Mouse (Mus musculus) layer of hippocampus, adult 11-12 months (tissue): ENCODE data around the gene Slc34a1.

Experiments used
- DNase-seq: peaks from one replicate; pipeline ENCODE4 v3.0.0; 2022; ENCODE audit warnings: low spot score

Slc34a1 gene

GRCm38 (mm10) chr13:55444286-55444936 is 46.4 kb downstream of the Slc34a1 start:
- no peak for DNase-seq

DNA sequence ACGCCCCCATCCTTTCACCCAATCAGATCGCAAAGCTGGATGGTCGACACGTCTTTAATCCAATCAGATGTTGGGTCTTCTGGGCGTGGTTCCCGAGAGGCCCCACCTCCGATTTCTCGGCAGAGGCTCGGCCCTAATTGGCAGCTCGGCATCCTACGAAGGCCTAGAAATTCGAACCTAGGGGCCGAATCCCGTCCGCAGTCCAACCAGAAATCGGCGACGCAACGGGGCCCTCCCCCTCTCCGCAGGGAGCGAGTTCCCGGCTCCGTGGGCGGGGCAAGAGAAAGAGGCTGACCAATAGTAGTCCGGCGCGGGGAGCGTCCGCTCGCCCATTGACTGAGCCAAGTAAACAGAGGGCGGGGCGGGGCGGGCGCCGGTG is 46.9 kb downstream of the Slc34a1 start, which contains the start of gene Grk6:
TSS of gene Grk6 (plus strand) at position 136 of the 379 bp plus-strand sequence.
- peak; percentile 100 for DNase-seq

- no peak for DNase-seq
These were observed 47.5 kb downstream of the Slc34a1 start for GRCm38 (mm10) chr13:55445361-55446091.

GRCm38 (mm10) chr13:55446483-55447105 is 48.6 kb downstream of the Slc34a1 start:
- DNase-seq: no peak

DNA sequence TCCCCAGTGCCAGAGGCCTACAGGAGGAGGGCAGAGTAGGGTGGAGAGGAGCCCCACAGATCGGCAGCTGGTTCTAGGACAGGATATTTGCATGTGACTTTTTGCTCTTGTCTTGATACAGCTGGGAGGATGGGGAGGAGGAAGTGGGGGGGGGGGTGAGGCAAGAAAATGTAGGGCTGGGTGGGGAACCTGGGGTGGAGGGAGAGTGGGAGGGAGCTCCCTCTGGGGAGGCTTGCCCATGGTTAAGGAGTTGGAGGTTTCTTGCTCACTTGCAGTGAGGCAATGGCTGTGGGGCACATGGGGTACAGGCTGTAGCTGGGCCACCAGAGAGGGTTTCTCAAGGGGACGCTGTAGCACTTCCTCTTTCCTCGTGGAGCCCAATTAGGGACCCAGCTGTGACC is 49.6 kb downstream of the Slc34a1 start:
- DNase-seq: no peak

DNA sequence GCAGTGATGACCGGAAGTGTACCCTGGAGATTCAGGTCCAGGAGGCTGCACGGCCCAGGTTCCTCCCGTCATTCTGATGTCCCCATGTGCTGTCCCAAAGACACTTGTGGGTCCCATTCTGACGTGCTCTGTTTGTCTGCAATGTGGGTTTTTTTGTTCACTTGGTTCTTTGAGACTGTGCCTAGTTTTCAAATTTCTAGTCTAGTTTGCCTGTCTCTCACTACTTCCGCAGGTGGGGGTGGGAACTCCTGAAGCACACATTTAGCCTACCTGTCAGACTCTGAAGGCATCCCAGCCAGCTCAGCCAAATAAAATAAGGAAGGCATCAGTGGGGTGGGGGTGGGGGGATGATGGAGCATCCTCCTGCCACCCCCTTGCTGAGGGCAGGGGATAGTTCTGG is 50.1 kb downstream of the Slc34a1 start:
- no peak for DNase-seq

DNA sequence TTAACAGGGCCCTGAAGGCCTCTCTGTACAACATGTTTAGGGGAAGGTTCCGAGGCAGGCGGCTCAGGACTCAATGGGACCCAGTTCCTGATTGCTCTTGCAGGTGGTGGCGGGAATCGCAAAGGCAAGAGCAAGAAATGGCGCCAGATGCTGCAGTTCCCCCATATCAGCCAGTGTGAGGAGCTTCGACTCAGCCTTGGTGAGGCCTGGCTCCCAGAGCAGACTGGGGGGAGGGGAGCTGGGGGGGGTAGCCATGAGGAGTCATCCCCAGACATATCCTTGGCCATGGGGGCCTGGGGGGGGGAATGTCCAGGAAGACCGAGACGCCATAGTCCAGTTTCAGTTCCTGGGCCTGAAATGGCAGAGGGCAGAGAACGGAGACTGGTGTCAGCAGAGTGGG is 51.2 kb downstream of the Slc34a1 start:
- no peak for DNase-seq

DNA sequence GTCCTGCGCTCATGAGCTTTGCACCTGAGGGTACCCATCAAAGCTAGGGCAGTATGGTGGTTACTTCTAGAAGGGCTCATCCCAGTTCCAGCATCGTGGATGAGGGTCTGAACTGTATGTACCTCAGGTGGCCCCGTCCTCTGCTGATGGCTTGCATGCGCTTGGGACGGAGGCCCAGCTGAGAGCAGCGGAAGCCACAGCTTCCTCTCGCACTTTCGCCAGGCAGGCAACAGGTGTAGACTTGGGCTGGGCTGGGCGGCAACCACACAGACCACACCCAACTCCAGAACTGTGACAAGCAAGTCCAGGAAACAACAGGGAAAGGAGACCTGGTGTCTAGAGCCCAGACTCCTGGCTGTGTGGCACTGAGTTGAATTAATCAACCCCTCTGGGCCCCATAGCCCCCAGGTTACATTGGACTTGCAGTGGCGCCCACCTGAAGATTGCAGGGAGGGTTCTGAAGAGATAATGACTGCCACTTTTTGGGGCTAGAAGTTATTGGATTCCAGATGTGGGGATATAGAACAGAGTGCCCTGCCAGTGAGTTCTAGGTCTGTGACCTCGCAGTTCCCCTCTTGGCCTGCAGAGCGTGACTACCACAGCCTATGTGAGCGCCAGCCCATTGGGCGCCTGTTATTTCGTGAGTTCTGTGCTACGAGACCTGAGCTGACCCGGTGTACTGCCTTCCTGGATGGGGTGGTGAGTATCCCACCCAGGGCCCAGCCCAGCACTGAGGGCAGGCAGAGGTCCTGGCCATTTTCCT is 51.9 kb downstream of the Slc34a1 start:
- no peak for DNase-seq

GRCm38 (mm10) chr13:55450511-55450980 is 52.6 kb downstream of the Slc34a1 start:
- DNase-seq: peak; percentile 58

DNA sequence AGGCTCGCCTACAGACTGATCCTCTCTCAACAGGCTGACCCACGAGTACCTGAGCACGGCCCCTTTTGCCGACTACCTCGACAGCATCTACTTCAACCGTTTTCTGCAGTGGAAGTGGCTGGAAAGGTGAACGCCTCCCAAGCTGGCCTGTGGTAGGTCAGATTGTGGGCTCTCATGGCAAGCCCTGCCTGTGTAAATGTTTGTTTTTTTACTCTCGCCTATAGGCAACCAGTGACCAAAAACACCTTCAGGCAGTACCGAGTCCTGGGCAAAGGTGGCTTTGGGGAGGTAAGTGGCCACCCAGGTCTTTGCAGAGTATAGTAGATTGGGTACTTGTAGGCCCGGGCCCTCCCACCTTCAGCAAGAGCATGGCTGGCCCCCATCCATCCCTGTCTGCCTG is 53.3 kb downstream of the Slc34a1 start:
- DNase-seq: no peak

DNA sequence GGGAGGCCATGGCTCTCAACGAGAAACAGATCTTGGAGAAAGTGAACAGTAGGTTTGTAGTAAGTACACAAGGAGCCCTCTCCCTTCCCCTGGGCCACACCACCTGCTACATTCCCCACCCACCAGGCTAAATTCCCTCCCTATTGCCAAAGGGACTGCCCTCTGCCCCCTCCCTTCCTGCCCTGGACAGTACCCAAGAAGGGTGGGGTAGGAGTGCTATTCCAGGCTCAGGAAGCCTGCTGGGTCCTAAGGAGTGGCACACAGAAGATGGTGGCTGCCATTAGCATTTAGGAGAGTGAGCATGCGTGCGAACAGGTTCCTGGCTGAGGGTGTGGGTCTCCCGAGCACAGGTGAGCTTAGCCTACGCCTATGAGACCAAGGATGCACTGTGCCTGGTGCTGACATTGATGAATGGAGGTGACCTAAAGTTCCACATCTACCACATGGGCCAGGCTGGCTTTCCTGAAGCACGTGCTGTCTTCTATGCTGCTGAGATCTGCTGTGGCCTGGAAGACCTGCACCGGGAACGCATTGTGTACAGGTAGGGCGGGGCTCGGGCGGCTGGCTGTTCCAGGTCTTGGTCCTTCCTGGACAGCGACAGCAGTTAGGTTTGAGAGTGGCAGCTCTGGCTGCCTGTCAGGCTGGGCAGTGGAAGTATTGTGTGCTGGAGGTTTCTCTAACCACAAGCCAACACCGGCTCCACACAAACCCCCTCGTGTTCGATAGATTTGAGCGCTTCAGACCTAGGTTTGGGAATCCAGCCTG is 54.0 kb downstream of the Slc34a1 start:
- DNase-seq: no peak

DNA sequence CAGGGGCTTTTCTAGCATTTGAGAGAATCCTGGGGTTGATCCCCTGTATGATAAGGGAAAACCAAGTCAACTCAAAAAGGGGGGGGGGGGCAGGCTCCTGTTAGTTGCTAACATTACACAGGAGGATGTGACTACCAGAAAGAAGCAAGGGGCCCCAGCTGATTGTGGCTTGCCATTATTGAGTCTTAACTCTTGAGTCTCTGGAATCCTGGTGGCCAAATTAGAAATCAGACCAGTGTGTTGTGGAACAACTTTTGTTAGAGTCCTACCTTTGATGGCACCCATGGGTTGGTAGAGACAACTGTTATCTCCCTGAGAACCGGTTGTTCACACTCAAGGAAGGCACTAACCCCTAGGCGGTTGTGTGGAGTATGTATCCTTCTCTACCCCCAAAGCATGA is 65.0 kb downstream of the Slc34a1 start:
- DNase-seq: no peak

GRCm38 (mm10) chr13:55463399-55464026 is 65.5 kb downstream of the Slc34a1 start:
- no peak for DNase-seq

GRCm38 (mm10) chr13:55464027-55464884 is 66.3 kb downstream of the Slc34a1 start, which contains the start of gene Prr7:
Gene Prr7 (plus strand): TSS chr13:55464267.
- DNase-seq: peak; percentile 70

DNA sequence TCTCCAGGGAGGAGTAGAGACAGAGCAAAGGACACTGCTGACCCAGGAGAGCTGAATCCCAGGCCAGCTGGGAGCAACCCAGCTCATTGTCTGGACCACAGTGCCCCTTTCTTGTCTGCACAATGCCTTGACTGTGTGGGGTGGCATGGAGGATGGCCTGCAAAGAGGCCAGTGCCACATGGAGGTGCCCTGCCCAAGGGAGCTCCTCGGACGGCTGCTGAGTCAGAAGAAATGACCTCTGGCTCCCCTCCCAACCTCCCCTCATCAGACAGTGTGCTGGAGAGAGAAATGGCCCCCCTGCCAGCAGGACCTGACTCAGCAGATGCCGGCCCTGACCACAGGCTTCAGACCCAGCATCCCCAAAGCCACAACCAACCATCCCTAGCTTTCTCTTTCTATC is 67.2 kb downstream of the Slc34a1 start:
- DNase-seq: peak; percentile 65
